Mouse (Mus musculus): ENCODE results near the gene Uqcr11.

Uqcr11 gene

GRCm38 (mm10) chr10:80399191-80399972, 7.2 kb downstream of the Uqcr11 start, which contains the start of gene Mbd3:
Gene Mbd3 (minus strand): TSS chr10:80399550.
- peak; percentile 100 for DNase-seq (ENCODE audit: low read depth)

GRCm38 (mm10) chr10:80398719-80399190, 7.9 kb downstream of the Uqcr11 start:
- peak; percentile 97 for DNase-seq (ENCODE audit: low read depth)

- DNase-seq (ENCODE audit: low read depth), result no peak
These were observed 8.5 kb downstream of the Uqcr11 start for GRCm38 (mm10) chr10:80398174-80398535.

- no peak for DNase-seq (ENCODE audit: low read depth)
These were observed 9.0 kb downstream of the Uqcr11 start for GRCm38 (mm10) chr10:80397524-80398173.

- no peak for DNase-seq (ENCODE audit: low read depth)
These were observed 9.7 kb downstream of the Uqcr11 start for GRCm38 (mm10) chr10:80396822-80397523.

GRCm38 (mm10) chr10:80395025-80395627, 11.5 kb downstream of the Uqcr11 start:
- no peak for DNase-seq (ENCODE audit: low read depth)

- DNase-seq (ENCODE audit: low read depth), result no peak
These were observed 13.9 kb downstream of the Uqcr11 start for GRCm38 (mm10) chr10:80392687-80393086.

DNA sequence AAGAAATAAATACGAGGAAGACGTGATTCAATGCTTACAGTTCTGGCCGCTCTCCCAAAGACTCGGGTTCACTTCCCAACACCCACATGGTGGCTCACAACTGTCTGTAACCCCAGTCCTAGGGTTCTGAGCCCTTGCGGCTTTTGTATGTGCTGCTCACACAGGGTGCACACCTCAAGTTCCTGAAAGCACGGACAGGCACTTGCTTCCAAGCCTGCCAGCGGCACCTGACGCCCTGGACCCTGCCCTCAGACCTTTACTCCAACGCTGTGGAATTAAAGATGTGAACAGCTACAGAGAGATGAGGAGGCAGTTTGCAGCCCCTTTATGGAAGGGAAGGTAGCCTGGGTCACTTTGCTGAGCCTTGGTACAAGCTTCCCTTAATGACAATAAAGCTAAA, 15.9 kb downstream of the Uqcr11 start:
- DNase-seq (ENCODE audit: low read depth), result no peak

DNA sequence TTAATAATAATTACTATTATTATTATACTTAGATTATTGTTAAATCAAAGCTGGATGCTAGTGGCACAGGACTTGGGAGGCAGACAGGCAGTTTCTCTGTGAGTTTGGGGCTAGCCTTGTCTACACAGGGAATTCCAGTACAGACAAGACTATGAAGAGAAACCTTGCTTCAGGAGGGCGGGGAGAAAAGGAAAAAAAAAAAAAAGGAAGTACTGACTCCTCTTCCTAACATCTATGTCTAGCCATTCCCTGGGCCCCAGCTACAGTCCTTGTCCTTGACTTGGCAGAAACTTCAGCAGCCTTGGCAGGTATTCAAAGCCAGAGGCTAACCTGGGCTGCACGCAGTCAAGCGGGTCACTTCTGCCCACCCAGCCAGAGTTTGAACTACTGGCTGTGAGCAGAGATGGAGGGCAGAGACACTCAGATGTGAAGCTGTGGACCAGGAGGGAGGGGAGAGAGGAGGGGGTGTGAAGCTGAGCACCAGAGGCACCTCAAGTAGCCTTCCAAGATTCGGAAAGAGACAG, 17.4 kb downstream of the Uqcr11 start:
- DNase-seq (ENCODE audit: low read depth), result no peak

GRCm38 (mm10) chr10:80388731-80389130, 17.9 kb downstream of the Uqcr11 start:
- no peak for DNase-seq (ENCODE audit: low read depth)

DNA sequence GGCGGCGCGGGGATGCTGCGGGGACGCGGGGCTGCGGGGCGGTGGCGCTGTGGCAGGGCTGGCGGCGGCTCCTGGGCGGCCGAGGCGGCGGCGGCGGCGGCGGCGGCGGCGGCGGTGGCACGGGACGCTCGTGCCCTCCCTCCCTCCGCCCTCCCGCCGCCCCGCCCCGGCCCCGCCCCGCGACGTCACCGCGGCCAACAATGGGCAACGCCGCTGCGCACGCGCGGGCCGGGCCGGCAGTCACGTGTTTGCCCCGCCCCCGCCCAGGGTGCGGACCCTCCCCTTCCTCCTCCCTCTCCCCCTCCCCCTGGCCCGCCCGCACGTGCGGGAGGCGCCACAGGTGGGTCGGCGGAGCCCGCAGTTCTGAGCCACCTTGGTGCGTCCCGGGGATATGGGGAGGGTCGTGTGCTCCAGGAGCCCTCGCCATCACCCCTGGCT, 19.1 kb downstream of the Uqcr11 start, which contains the start of gene Mex3d:
Mex3d (minus strand) TSS at position 138 of the 438 bp plus-strand sequence.
- no peak for DNase-seq (ENCODE audit: low read depth)

DNA sequence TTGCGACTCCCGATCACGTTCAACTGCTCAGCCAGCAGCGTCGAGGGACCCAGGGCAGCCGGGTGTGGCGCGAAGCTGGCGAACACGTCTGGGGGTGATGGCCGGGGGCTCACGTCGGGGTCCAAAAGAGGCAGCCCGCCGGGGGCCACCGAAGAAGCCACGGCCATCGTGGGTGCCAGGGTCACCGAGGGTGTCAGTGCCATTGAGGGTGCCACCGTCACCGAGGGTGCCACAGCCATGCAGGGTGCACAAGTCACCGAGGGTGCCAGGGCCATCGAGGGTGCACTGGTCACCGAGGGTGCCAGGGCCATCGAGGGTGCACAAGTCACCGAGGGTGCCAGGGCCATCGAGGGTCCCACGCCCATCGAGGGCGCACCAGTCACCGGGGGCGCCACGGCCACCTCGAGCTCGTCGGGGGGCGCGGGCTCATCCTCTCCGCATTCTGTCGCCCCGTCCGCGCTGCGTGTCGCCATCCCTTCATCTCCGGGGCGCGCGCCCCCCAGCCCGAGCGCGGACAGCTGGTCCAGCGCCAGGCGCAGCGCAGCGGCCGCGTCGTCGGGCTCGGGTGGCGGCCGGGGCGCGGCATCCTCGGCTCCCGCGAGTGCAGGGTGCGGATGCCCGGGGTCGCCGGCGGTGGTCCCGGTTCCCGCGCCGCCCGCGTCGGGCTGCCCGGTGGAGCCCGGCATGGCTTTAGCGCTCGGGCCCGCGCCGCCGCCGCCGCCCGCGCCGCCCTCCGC, 19.7 kb downstream of the Uqcr11 start:
- no peak for DNase-seq (ENCODE audit: low read depth)

DNA sequence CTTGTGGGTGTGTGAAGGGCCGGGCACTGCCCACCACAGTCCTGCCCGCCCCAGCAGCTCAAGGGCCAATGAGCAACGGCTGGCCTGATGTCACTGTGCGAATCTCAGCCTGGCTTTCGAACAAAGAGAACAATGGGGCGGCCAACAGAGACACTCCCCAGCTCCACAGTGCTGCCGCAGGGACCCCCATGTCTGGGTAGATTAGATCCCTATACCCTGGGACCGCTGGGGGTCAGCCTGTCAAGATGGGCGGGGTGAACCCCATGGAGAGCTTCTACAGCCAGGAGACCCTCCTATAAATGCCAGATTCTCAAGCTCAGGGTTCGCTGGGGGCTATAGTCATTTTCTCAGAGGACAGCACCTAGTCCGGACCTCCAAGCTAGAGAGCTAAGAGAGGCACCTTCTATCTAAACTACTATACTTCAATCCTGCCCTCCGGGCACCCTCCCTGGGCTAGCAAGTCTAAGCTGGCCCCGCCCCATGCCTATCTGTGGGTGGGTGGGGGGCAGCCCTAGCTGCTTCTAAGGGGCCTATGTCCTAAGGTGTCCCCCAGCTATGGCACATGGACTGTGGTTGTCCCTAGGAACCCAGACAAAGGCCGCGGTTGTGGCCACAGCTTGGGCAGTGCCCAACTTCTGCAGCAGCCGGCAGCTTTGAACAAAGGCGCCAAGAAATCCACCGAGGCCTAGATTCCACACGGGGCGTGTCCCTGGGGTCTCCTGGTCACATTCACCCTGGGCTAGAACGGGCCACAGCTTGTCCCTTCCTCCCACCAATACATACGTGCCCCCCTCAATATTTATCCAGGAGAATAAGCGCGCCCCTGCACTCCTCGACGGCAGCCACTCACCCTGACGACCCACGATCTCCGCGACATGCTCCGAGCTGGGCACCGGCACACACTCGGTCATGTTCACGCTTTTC, 20.6 kb downstream of the Uqcr11 start:
- no peak for DNase-seq (ENCODE audit: low read depth)

GRCm38 (mm10) chr10:80385310-80385709, 21.3 kb downstream of the Uqcr11 start:
- DNase-seq (ENCODE audit: low read depth), result no peak

DNA sequence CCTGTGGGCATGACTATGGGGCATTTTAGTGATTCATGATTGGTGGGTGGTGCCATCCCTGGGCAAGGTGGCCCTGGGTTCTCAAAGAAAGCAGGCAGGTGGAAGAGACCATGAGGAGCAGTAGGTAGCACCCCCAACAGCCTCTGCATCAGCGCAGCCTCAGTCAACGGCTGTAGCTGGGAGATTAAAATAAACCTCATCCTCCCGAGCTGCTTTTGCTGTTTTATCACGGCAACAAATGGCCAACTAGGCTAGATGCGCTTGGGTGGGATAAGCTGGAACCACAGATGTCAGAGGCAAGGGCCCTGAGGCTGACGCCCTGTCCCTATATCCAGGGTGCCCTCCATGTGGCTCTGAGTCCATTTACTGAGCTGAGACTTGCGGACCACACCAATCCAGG, 21.9 kb downstream of the Uqcr11 start:
- no peak for DNase-seq (ENCODE audit: low read depth)

GRCm38 (mm10) chr10:80384115-80384639, 22.5 kb downstream of the Uqcr11 start:
- no peak for DNase-seq (ENCODE audit: low read depth)

DNA sequence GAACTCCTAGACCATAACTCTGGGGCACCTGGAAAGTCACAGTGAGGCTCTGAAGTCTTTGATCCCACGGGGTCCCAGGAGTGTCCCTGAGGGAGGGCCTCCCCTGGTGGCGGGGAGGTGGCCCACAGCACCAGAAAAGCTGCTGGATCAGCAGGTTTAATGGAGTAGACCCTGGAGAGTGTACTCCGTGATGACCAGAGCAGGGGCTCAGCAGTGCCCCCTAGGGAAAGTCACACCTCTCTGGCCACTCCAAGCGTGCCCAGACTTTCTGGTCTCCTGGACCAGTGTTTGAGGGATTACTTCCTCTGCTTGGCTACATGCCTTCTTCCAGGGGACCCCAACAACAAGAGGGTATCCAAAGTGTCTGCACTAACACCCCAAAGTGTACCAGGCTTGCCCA, 23.2 kb downstream of the Uqcr11 start:
- DNase-seq (ENCODE audit: low read depth), result no peak

DNA sequence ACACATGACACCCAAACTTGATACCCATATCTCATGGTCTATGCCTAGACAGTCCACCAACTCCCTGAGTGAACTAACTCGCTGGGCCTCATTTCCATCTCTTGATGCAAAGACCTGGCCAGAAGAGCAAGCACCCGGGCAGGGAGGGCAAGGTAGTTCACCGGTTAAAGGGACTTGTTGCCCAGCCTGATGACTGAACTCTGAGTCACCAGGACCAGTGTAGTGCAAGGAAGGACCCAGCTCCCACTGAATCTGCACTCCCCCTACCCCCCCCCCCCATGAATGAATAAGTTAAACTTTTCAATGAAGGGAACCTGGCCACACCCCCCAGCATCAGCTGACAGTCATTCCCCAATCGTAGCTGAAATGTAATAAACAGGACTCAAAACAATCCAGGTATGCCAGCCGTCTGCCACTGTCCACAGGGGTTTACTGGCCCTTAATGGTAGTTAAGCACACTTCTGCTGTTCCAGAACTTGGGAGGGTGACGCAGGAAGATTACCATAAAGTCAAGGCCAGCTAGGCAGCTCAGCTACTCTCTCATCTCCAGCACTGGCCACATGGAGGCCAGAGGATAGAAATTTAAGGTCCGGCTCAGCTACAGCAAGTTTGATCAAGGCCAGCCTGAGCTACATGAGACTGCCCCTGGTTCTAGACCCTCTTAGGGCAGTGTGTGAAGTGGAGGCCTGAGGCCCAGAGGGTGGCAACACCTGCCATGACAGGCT, 23.8 kb downstream of the Uqcr11 start:
- DNase-seq (ENCODE audit: low read depth), result no peak

- no peak for DNase-seq (ENCODE audit: low read depth)
These were observed 28.9 kb downstream of the Uqcr11 start for GRCm38 (mm10) chr10:80377716-80378115.

Measured in fibroblast of lung, adult 2 months (primary cell).